Mouse (Mus musculus): ENCODE results near the gene Tvp23a.

- TF ChIP-seq CTCF (IDR thresholded peaks at IDR 0.05; ENCODE audit: insufficient read depth, low read length) (no peak), POLR2A (IDR thresholded peaks at IDR 0.05; ENCODE audit: borderline replicate concordance, extremely low read depth, low read depth, low read length) (no peak)
These were observed 15.3 kb downstream of the Tvp23a start for GRCm38 (mm10) chr16:10431911-10432310.
